Mouse (Mus musculus) testis, postnatal 14 days (tissue): ENCODE measurements around the gene Cage1.
A peak's percentile ranks its signal among the peaks of the same experiment; 100 is the strongest.

Experiments used
- DNase-seq: peaks from one replicate; pipeline ENCODE4 v3.0.0; 2021; ENCODE audit warnings: low spot score

The Cage1 gene

GRCm38 (mm10) chr13:38010444-38010910 is 26.4 kb downstream of the Cage1 start:
- DNase-seq: no peak

- no peak for DNase-seq
Measured at GRCm38 (mm10) chr13:38009721-38010408, 27.0 kb downstream of the Cage1 start.

DNA sequence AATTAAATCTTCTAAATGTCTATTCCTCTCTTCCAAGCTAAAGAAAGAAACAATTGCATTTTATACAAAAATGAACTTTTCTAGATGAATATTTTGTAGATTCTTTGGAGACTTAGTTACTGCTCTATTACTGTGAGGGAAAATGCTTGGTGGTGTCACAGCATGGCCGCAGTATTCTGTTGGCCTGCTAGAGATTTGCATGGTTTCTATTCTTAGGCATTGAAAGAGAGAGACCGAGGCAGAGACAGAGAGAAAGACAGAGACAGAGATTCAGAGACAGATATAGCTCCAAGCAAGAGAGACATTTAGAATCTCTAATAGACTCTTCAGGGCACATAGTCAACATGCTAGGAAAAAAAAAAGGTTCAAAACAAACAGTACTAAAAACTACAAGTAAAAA is 28.9 kb downstream of the Cage1 start:
- no peak for DNase-seq

- DNase-seq: no peak
Measured at GRCm38 (mm10) chr13:38002461-38002860, 34.4 kb downstream of the Cage1 start.

DNA sequence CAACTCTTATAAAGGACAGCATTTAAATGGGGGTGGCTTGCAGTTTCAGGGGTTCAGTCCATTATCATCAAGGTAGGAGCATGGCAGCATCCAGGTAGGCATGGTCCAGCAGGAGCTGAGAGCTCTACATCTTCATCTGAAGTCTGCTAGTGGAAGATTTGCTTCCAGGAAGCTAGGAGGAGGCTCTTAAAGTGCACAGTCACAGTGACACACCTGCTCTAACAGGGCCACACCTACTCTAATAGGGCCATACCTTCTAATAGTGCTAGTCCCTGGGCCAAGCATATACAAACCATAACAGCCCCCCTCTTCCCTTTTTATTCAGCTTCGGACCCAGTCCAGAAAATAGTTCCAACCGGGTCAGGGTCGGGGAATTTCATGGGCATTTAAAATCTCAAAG is 37.2 kb downstream of the Cage1 start:
- no peak for DNase-seq

- no peak for DNase-seq
Measured at GRCm38 (mm10) chr13:37994405-37994749, 42.5 kb downstream of the Cage1 start.

GRCm38 (mm10) chr13:37993704-37994404 is 43.0 kb downstream of the Cage1 start, which contains the start of gene Ssr1:
Gene Ssr1 (minus strand): TSS chr13:37994217.
- DNase-seq: peak; percentile 95

GRCm38 (mm10) chr13:37993376-37993703 is 43.5 kb downstream of the Cage1 start:
- no peak for DNase-seq

- no peak for DNase-seq
Measured at GRCm38 (mm10) chr13:37992638-37993371, 44.1 kb downstream of the Cage1 start.

DNA sequence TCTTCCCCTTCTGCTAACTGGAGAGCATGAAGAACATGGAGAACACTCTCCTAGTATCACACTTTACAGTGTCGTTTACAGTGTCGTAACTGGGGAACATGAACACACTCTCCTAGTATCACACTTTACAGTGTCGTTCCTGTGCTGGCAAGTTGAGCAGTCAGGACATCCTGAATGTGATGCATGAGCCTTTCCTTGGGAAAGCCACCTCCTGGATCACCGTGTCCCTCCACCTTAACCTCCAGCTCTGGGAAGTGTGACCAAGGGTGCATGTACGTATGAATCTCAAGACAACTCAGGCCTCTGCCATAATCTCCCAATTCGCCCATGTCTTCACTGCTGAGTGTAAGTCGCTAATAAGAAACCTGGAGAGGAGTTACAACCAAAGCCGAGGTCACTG is 47.2 kb downstream of the Cage1 start:
- no peak for DNase-seq

DNA sequence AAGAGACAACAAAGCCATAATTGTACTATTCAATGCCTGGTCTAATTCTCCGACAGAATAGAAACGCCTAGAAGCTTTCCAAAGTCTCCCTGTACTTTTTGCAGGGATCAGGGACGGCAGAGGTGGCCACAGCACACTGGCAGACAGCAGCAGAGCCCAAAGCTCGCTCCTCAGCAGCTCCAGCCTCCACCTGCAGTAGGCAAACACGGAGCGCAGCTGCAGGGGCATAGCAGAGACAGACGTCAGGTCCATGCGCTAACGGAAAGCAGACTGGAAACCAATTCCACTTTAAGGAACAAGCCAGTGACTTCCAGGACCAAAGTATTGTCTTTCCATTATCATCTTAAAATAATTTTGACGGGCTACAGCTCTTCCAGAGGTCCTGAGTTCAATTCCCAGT is 50.7 kb downstream of the Cage1 start:
- no peak for DNase-seq

GRCm38 (mm10) chr13:37981063-37981462 is 55.8 kb downstream of the Cage1 start:
- no peak for DNase-seq

- DNase-seq: no peak
Measured at GRCm38 (mm10) chr13:37980346-37980745, 56.5 kb downstream of the Cage1 start.

DNA sequence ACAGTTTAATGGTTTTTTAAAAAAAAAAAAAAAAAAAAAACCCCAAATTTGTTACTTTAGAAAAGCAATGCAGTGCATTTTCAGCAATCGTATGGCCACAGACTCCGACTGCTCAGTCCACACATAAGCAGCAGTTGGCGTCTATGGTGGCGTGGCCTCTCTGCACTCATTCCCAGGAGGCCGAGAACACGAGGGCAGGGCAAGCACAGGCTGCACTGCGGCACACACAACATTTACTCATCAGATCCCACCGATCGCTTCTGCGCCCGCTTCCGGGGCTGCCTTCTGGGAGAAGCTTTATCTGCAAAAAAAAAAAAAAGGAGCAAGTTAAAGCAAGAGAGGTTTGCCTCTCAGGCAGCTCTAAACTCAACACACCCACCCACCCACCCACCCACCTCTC is 57.4 kb downstream of the Cage1 start:
- DNase-seq: no peak

DNA sequence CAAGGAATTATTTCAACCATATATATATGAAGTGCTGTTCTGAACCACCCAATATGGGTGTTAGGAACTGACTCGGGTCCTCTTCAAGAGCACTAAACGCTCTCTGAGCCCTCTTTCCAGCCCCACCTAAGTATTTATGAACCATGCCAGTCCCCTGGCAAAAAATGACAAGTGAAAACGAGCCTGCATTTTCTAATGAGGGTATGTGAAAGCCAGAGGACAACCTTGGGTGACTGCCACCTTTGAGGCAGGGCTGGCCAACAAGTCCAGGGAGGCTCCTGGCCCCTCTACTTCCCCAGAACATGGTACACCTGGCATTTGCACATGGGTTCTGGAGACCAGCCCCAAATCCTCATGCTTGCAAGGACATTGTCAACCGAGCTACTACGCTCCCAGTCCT is 62.1 kb downstream of the Cage1 start:
- DNase-seq: no peak

GRCm38 (mm10) chr13:37974036-37974435 is 62.8 kb downstream of the Cage1 start:
- no peak for DNase-seq

DNA sequence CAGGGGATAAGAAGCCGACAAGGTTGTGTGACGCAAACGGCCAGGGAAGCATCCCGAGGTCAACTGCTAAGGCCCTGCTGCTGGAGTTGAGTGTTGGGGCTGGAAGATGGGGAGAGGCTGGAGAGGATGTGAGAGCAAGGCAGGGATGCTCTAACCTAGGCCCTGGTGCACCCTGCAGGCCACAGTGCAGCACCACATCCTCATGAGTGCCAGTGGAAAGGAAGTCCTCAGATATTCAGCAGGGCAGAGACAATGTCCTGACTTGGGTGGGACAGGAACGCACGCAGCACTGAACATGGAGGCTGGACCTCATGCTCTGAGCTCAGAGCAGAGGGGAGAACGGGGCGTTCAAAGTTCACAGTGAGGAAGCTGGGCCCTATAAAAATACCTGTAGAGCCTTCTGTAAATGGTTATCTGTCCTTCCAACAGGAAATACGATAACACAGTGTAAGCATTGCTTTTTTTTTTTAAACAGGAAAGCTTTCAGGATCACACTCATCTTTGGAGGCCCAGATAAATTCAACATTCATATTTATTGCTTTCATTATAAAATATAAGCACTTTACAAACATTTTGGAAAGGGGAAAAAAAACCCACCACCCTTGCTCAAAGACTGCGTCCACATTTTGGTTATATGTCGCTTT is 65.9 kb downstream of the Cage1 start:
- no peak for DNase-seq

- DNase-seq: no peak
Measured at GRCm38 (mm10) chr13:37969988-37970387, 66.9 kb downstream of the Cage1 start.

DNA sequence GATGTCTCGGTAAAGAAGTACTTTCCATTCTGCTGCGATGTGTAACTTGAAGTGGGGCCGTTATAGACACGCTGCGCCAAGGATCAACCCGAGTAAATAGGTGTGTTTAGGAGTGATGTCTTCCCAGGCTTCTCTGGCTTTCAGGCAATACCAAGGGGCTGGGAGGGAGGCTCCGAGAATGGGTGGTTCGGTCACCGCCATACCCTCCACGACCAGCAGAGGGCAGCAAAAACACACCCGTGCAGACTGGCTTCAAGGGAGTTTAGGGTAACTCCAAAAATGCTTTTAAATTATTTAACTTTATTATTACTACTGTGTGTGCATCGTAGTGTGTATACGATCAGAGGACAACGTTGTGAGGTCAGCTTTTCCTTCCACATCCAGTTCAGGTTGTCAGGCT is 67.5 kb downstream of the Cage1 start:
- DNase-seq: peak; percentile 67

DNA sequence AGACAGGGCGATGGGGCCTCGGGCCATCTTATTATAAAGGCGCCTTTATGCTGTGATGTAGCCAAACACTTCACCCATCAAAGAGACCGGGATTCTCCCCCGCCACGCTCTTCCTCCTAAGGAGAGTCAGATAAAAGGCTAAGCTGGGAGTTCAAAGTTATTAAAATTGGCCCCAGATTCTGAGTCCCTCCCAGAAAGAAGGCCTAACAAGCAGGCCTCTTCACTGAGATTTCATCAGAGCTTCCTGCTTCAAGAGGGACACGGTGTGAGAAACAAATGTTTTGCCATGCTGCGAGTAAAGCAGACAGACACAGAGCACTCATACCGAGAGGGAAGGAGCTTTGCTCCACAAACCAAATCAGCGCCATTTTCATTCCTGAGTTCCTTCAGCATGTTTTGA is 69.3 kb downstream of the Cage1 start:
- DNase-seq: no peak

DNA sequence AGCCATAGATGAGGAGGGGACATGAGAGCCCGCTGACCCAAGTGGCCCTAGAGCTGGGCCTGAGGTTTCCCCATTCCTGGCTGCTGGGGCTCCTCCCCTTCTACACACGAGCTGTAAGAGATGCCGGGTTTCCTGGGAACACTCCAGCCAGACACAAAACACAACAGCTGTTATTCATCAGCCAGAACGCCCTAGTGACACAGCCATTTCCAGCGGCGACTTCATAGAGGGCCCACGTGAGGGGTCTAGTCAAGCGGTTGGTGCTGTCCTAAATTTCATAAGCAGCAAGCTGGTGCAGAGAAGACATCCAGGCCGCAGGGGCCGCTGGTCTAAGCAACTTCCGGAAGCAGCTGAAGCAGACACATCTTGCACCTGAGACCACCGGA is 69.8 kb downstream of the Cage1 start:
- no peak for DNase-seq

DNA sequence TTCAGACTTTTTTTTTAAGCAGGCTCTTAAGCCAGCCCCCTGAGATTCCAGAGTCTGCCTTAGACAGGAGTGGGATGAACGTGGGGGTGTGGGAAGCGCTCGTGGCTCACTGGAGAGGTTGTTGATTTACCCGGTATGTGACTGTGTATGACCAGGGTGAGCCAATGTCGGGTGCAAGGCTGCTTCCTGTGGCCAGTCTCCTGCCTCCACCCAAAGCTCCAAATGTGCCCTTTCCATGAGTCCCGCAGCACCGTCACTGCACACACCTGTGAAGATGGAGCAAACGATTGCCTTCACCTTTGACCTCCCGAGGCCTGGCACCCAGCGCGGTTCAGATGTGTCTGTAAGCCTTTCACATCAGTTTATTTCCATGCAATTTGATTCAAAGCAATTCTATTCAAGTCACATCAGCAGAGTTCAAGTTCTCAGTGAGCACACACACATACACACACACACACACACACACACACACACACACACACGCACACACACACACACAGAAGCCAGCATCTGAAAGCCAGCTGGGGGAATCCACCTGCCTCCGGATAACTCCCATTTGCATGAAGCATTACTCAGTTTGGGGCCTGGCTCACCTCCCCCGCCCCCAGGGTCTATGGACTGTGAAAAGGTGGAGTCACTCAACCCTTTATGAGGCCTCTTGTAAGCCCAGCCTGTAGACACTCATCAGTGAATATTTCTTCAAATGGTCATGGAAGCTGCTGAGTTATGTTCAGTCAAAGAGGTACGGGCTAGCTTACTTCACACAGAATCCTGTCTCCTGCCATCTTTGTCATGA is 70.4 kb downstream of the Cage1 start:
- no peak for DNase-seq
